Mouse (Mus musculus) brain, adult 10 weeks (tissue): ENCODE results near the gene Gdnf. TPM values are rescaled to one million over a fixed set of nuclear protein-coding genes. Genes with fewer than 3 reads are reported as not detected.

Experiments
- polyA plus RNA-seq: library from polyadenylated mRNA; stranded (reverse); fragments of 350-450 nt; fragmentation: Illumina TruSeq; extraction: RNeasy Lipid Tissue Mini Kit (QIAGEN cat#74804); gene quantifications from one replicate; pipeline ENCODE4 v1.2.3, GENCODE M21; 2015; ENCODE audit warnings: low read depth, low replicate concordance

Gdnf gene
- 0.42 TPM for polyA plus RNA-seq

DNA sequence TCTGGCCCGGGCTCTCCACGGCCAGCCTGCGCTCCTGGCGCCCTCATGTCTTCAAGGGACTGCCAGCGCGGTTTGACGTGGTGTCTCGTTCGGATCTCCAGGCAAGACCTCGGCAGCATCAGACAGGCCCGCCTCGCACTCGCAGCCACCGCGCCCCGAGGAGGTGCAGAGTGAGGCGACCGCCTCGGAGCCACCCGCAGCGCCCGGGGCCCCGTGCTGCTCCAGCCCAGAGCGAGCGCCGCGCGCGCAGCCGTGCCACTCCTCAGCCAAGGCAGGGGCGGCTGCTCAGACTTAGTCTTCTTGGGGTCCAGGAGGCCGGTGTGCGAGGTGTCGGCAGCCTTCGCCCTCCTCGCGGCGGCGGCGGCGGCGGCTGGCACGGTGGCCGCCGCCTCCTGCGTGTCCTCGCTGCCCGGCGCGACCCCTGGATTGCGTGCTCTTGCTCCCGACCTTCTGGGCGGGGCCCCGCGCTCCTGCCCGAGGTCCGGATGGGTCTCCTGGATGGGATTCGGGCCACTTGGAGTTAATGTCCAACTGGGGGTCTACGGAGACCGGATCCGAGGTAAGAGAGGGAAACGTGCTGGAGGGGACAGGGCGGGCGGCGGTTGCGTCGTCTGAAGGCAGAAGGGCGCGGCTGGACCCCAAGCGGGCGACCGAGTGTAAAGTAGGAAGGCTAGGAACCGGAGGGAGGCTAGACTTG is at the start of gene Gdnf:
Gene Gdnf (plus strand): TSS at position 291 of the 697 bp plus-strand sequence.

